Mouse (Mus musculus): ENCODE measurements around the gene Tnni3k.

The Tnni3k gene

DNA sequence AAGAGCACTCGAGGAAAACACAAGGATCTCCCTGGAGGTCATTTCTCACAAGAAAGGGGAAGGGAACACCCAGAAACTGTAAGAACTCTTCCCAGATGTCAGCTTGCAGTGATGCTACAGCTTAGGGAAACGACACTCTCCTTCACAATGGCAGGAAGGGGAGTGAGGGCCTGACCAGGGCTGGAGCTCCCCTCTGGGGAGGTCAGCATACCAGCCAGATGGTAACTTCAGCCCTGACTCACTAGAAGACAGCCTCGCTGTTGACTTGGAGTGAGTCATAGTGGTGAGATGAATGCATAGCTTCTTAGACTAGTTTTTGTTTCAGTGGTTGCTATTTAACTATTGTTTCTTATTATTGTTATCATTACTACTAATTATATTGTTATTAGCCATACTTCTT, 300.7 kb downstream of the Tnni3k start:
- DNase-seq = peak; percentile 2

DNA sequence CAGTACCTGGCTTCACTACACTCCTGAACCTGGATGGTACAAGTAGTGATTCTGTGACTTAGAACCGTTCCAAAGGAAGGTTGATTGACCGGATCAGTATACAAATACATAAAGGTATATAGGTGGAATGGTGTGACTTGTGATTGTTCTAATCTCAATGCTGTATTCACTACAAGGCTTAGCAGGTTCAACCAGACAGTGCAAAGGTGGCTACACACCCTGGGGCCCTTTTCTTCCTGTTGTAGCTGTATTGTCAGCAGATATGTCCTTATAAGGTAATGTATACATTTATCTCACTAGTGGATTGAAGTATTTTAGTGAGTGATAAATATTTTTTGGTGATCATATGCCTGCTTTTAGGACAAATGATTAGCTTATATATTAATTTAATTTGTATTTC, 310.9 kb downstream of the Tnni3k start:
- no peak for DNase-seq

DNA sequence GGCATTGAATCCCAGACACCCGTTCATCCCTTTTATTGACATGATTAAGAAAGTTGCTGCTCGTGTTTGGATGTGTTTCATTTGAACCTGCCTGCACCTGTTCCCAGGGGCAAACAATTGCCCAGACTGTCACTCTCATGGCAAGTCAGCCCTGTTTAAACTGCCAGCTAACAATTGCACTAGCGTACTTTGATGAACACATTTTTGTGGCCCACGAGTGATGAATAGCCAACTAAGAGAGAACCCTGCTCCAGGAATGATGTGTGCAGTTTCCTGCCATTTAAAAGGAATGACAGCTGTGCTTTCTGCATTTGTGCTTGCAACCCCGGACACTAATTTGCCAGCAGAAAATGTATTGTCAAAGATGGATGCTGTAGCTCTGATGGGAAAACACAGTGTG, 312.3 kb downstream of the Tnni3k start:
- no peak for DNase-seq

DNA sequence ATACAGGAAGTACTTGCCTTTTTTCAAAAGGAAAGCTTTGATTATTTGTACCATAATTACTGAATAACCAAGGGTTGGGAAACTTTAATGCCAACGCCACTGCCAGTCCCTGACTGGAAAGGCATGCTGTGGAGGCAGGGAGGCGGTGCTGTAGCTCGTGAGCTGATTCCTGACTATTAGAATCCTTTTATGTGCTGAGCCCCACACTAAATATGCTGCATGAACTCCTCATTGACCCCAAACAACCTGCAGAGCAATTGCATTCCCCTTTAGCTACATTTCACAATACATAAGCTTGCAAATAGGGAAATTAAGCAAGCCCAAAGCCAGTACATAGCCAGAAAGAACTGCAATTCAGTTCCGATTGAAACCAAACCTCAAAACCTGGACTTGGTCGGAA, 313.7 kb downstream of the Tnni3k start:
- no peak for DNase-seq

Measured in kidney, postnatal 14 days (tissue).